Mouse (Mus musculus): ENCODE measurements at regions not wholly inside any gene's neighbourhood (a gene's known extent, or its start where the extent isn't known, plus 50 kb on each side); places are given as distances from the start of the nearest gene placed in this dataset.

DNA sequence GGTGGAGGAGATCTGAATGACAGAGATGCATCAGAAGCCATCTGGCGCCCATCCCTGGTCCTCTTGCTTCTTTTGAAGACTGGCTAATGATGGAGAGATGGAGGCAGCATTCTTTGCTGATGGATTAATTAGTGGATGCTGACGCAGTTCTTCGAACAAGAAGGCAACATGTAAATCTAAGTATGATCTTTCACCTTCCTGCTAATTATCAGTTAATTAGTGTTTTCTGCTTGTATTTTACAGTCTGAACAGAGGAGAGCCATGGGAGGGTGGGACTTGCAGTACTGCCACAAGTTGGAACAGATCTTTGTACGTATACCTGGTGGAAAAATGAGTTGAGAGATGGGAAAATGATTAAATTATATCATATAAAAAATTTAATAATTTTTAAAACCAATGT, 109.9 kb upstream of the Sox9 start:
- ChIA-PET POLR2A (no interaction called here), CTCF (no interaction called here)

- ChIA-PET CTCF (no interaction called here), POLR2A (no interaction called here)
Observed at GRCm38 (mm10) chr11:112690047-112690446, 92.0 kb upstream of the Sox9 start.

- ChIA-PET CTCF (no interaction called here), POLR2A (no interaction called here)
Observed at GRCm38 (mm10) chr11:112706091-112706490, 75.9 kb upstream of the Sox9 start.

DNA sequence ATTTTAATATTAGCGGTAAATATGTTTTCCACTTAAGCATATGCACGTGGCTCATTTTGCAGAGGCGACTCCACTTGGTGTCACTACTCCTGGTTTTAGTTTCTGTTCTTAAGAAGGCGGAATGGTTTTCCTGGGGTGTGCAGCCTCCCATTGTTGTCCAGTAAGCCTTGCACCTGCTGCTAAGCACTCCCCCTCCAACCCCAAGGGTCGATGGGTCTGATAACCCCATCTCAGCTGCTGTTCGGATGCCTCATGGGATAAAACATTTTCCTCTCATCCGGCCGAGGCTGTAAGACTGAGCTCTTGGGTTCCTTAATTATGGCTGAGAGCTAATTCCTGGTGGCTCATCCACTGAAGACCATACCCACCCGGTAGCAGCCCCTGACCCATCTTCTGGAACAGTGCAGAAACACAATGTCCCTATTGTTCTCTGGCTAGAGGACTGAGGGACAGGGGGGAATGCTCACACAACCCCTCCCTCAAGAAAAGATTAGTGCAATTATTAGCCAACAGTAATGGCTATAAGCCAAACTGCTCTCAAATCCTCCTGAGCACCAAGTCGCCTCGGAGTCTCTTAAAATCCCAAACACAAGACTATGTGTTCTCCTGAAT, 73.8 kb upstream of the Sox9 start:
- ChIA-PET POLR2A (no interaction called here), CTCF (no interaction called here)

DNA sequence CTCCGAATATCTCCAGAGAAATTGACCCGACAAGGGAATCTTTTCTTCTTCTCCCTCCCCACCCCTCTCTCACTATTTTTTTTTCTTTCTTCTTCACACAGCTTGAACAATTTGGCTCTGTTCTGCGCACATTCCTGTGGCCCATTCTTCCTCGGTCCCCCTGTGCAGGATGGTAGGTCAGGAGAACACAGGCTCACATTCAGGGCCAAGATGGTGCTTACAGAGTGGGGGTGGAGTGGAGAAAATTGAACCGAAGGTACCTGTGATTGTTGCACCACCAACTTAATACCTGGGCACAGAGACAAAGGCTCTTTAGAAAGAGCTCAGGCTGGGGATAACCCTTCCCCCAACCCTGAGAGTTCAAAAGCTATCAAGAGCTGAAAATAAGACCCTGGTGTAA, 70.4 kb upstream of the Sox9 start:
- ChIA-PET POLR2A (no interaction called here), CTCF (interaction anchor here in 1 of 4 experiments (0.5 kb wide), 1 partner anchor 38 kb away, joined by 6 read pairs; no protein-coding TSS in a partner anchor)

DNA sequence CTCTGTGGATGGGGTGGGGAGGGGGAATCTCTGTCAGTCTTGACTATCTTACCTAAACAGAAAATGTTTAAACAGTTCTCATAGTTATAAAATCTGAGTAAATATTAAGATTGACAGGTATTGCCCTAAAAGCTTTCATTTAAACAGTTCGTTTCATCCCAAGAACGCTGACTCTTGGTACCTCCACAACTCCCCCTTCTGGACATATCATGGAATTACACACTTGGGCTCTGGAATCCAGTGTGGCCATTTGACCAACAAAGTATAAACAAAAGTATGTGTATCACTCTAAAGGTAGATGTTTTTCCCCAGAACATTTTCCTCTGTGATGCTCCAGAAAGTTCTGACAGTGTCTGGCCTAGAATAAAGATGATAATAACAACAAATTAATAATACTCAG, 63.5 kb upstream of the Sox9 start:
- ChIA-PET CTCF (interaction anchor here (0.5 to 1.7 kb wide), 10 partner anchors 8 to 1515 kb away, joined by 3 to 6 read pairs (median 3); no protein-coding TSS in a partner anchor), POLR2A (interaction anchor here in 1 of 4 experiments (0.6 kb wide), 1 partner anchor 1590 kb away, joined by 3 read pairs; no protein-coding TSS in a partner anchor)

GRCm38 (mm10) chr11:112720652-112721051, 61.4 kb upstream of the Sox9 start:
- CTCF ChIA-PET: interaction anchor here in 1 of 4 experiments (1.2 kb wide), 1 partner anchor 115 kb away, joined by 3 read pairs; no protein-coding TSS in a partner anchor

GRCm38 (mm10) chr11:112722936-112723335, 59.1 kb upstream of the Sox9 start:
- CTCF ChIA-PET: no interaction called here
- POLR2A ChIA-PET: no interaction called here

More at GRCm38 (mm10) chr11:112720652-112721051, 61.4 kb upstream of the Sox9 start:
- POLR2A ChIA-PET: interaction anchor here in 1 of 4 experiments (0.7 kb wide), 1 partner anchor 1183 kb away, joined by 5 read pairs; no protein-coding TSS in a partner anchor

- POLR2A ChIA-PET: interaction anchor here in 1 of 4 experiments (0.8 kb wide), 1 partner anchor 34 kb away, joined by 3 read pairs; no protein-coding TSS in a partner anchor
- CTCF ChIA-PET: interaction anchor here in 1 of 4 experiments (1.3 kb wide), 1 partner anchor 10 kb away, joined by 3 read pairs; no protein-coding TSS in a partner anchor
Observed at GRCm38 (mm10) chr11:112728154-112728952, 53.7 kb upstream of the Sox9 start.

Data from embryonic stem cell, embryonic (primary cell).